Mouse (Mus musculus): ENCODE results near the gene Myb.

- TF ChIP-seq CTCF (IDR thresholded peaks at IDR 0.05; ENCODE audit: extremely low read depth, insufficient read length, insufficient replicate concordance, low read depth, low read length): no peak
- TF ChIP-seq POLR2A (IDR thresholded peaks at IDR 0.05; ENCODE audit: low read depth, low read length): no peak
Observed at GRCm38 (mm10) chr10:21156953-21157499, 3.8 kb downstream of the Myb start.
